Mouse (Mus musculus) C2C12 (cell line): ENCODE data around the gene E030030I06Rik. TPM values are rescaled to one million over a fixed set of nuclear protein-coding genes. Genes with fewer than 3 reads are reported as not detected.
A peak's percentile ranks its signal among the peaks of the same experiment; 100 is the strongest.
"Not testable (repeated sequence)": the region's sequence is repeated elsewhere in the genome, so short reads cannot be mapped to it uniquely, and the experiment has no call there.

Experiments
- H3K27me3 ChIP-seq: one replicate; pipeline ENCODE4 v1.6.1; 2011; ENCODE audit not compliant: control insufficient read depth, insufficient read depth, insufficient read length
- H3K36me3 ChIP-seq: one replicate; pipeline ENCODE4 v1.6.1; 2011; ENCODE audit not compliant: control insufficient read depth, insufficient read depth
- H3K4me3 ChIP-seq: one replicate; pipeline ENCODE4 v1.5.1; 2011; ENCODE audit warnings: mild to moderate bottlenecking, control low read depth; ENCODE audit not compliant: poor library complexity, insufficient read depth, severe bottlenecking
- H3K79me2 ChIP-seq: one replicate; pipeline ENCODE4 v1.6.1; 2011; ENCODE audit not compliant: control insufficient read depth, insufficient read depth
- H3K79me3 ChIP-seq: one replicate; pipeline ENCODE4 v1.6.1; 2011; ENCODE audit warnings: low read depth, control low read depth
- H3ac ChIP-seq: one replicate; pipeline ENCODE3; 2011; ENCODE audit warnings: low read depth; ENCODE audit not compliant: control insufficient read depth, insufficient read length
- CEBPB ChIP-seq: IDR thresholded peaks from one replicate; pipeline ENCODE4 v1.6.1; 2011; ENCODE audit warnings: low read depth, mild to moderate bottlenecking, control low read depth, moderate library complexity
- CTCF ChIP-seq: IDR thresholded peaks from one replicate; pipeline ENCODE4 v1.5.1; 2011; ENCODE audit not compliant: control insufficient read depth, insufficient read depth, insufficient read length
- FOSL1 ChIP-seq: IDR thresholded peaks from one replicate; pipeline ENCODE4 v1.8.0; 2011; ENCODE audit warnings: mild to moderate bottlenecking, low read length; ENCODE audit not compliant: poor library complexity, insufficient read depth, severe bottlenecking
- MAX ChIP-seq: IDR thresholded peaks from one replicate; pipeline ENCODE4 v1.6.1; 2011; ENCODE audit warnings: mild to moderate bottlenecking, control low read depth
- MYOD1 ChIP-seq: IDR thresholded peaks from one replicate; pipeline ENCODE4 v1.6.1; 2011; ENCODE audit warnings: low read depth; ENCODE audit not compliant: control insufficient read depth, insufficient read length
- MYOG ChIP-seq: IDR thresholded peaks from one replicate; pipeline ENCODE4 v1.6.1; 2011; ENCODE audit not compliant: control insufficient read depth, insufficient read length; ENCODE audit errors: extremely low read depth
- USF1 ChIP-seq: IDR thresholded peaks from one replicate; pipeline ENCODE4 v1.6.1; 2011; ENCODE audit warnings: low read depth, mild to moderate bottlenecking, control low read depth, moderate library complexity
- polyA plus RNA-seq: library from polyadenylated mRNA; unstranded; fragments of >200 nt; fragmentation: generic; extraction: Trizol; gene quantifications from one replicate; pipeline ENCODE4 v1.2.1, GENCODE M21; 2012; ENCODE audit warnings: missing spikeins

E030030I06Rik gene
- polyA plus RNA-seq, 1 experiment = 5.5 TPM

- not testable (repeated sequence) for H3ac ChIP-seq, H3K36me3 ChIP-seq, H3K4me3 ChIP-seq, H3K79me2 ChIP-seq, H3K79me3 ChIP-seq, H3K27me3 ChIP-seq
- TF ChIP-seq CTCF = peak; percentile 18
Observed at GRCm38 (mm10) chr10:22163705-22164583, 14.9 kb upstream of the E030030I06Rik start.

GRCm38 (mm10) chr10:22163279-22163678 lies 14.2 kb upstream of the E030030I06Rik start:
- H3K79me3 ChIP-seq, H3K79me2 ChIP-seq, H3K36me3 ChIP-seq, H3K4me3 ChIP-seq, H3K27me3 ChIP-seq, H3ac ChIP-seq: not testable (repeated sequence)

- H3K79me3 ChIP-seq = no peaks in the 10 kb centered on the region
- H3K27me3 ChIP-seq = peaks cover 4% of the 10 kb centered on the region
- H3ac ChIP-seq = no peak overlapping the region
- no peak overlapping the region for H3K4me3 ChIP-seq
- TF ChIP-seq CTCF (no peak), MYOG (no peak), MYOD1 (no peak), MAX (no peak), FOSL1 (no peak), USF1 (no peak), CEBPB (no peak)
- peaks cover 6% of the 10 kb centered on the region for H3K79me2 ChIP-seq
- no peaks in the 10 kb centered on the region for H3K36me3 ChIP-seq
Observed at GRCm38 (mm10) chr10:22159581-22160140, 10.6 kb upstream of the E030030I06Rik start.

- H3K27me3 ChIP-seq = peaks cover 7% of the 10 kb centered on the region
- no peak overlapping the region for H3ac ChIP-seq
- no peaks in the 10 kb centered on the region for H3K36me3 ChIP-seq
- no peaks in the 10 kb centered on the region for H3K79me3 ChIP-seq
- no peak for TF ChIP-seq FOSL1
- H3K79me2 ChIP-seq = peaks cover 6% of the 10 kb centered on the region
- peak overlapping the region; percentile 37 for H3K4me3 ChIP-seq
Observed at GRCm38 (mm10) chr10:22159131-22159561, 10.1 kb upstream of the E030030I06Rik start.

- Histone ChIP-seq H3K27me3 (peaks cover 11% of the 10 kb centered on the region), H3ac (peak within 1 kb of the TSS; percentile 56), H3K4me3 (peak within 1 kb of the TSS; percentile 37)
- not testable (repeated sequence) for H3K36me3 ChIP-seq, H3K79me3 ChIP-seq, H3K79me2 ChIP-seq
Observed at GRCm38 (mm10) chr10:22158310-22158999, 9.4 kb upstream of the E030030I06Rik start, which contains the start of the genes Raet1e and H60b. Gene Raet1e (plus strand): TSS chr10:22158569. Gene H60b (plus strand): TSS chr10:22158586.

GRCm38 (mm10) chr10:22154871-22155799 lies 6.1 kb upstream of the E030030I06Rik start:
- Histone ChIP-seq H3K79me2 (peaks cover 6% of the 10 kb centered on the region), H3ac (no peak overlapping the region), H3K79me3 (no peaks in the 10 kb centered on the region), H3K27me3 (peaks cover 19% of the 10 kb centered on the region), H3K36me3 (no peaks in the 10 kb centered on the region), H3K4me3 (no peak overlapping the region)
- TF ChIP-seq CTCF (no peak), MAX (no peak), FOSL1 (no peak), USF1 (no peak), CEBPB (no peak), MYOD1 (no peak), MYOG (no peak)

- H3K27me3 ChIP-seq = peaks cover 27% of the 10 kb centered on the region
- H3K4me3 ChIP-seq, H3K79me3 ChIP-seq, H3ac ChIP-seq, H3K36me3 ChIP-seq, H3K79me2 ChIP-seq: not testable (repeated sequence)
Observed at GRCm38 (mm10) chr10:22154127-22154526, 5.1 kb upstream of the E030030I06Rik start.

- H3K79me2 ChIP-seq, H3K4me3 ChIP-seq, H3K79me3 ChIP-seq, H3ac ChIP-seq, H3K36me3 ChIP-seq: not testable (repeated sequence)
- peaks cover 27% of the 10 kb centered on the region for H3K27me3 ChIP-seq
Observed at GRCm38 (mm10) chr10:22153147-22153690, 4.1 kb upstream of the E030030I06Rik start.
